Comparison of ENCODE assay signal across 28 mouse cellular contexts in genomic region chr17:46101906-46102305, GRCm38 (mm10). TPM values are rescaled to one million over a fixed set of nuclear protein-coding genes. Genes with fewer than 3 reads are reported as not detected.
DNase-seq lines count a peak whose midpoint lies in the region; ATAC-seq and TF ChIP-seq lines count a peak whose summit lies in the region.
"Had no signal": no experiment of that assay in that cellular context is flagged by ENCODE, and none has a peak within 500 bp of the region (broad histone marks: within the 10 kb centered on the region; RNA-seq: fewer than 3 reads in every experiment).

No protein-coding gene starts in this region.

- H3K9me3 ChIP-seq in hindbrain, embryonic 10.5 days: no peaks in the 10 kb centered on the region
- no peaks in the 10 kb centered on the region for H3K9me3 ChIP-seq in hindbrain, embryonic 13.5 days
- H3K9me3 ChIP-seq in kidney, embryonic 16.5 days (ENCODE audit: low read length): no peaks in the 10 kb centered on the region
- no peaks in the 10 kb centered on the region for H3K9me3 ChIP-seq in kidney, embryonic 15.5 days (replicated peaks)
- H3K9me3 ChIP-seq in E14TG2a.4 (ENCODE audit: low read length): no peaks in the 10 kb centered on the region
- H3K9me3 ChIP-seq in embryonic facial prominence, embryonic 13.5 days: no peaks in the 10 kb centered on the region
- no peaks in the 10 kb centered on the region for H3K9me3 ChIP-seq in liver, postnatal 0 days (ENCODE audit: low read length)
- H3K9me3 ChIP-seq: heart, embryonic 12.5 days; limb, embryonic 15.5 days; liver, embryonic 13.5 days; lung, embryonic 15.5 days; midbrain, embryonic 12.5 days; neural tube, embryonic 12.5 days had no signal

- H3K36me3 ChIP-seq in hindbrain, embryonic 10.5 days: no peaks in the 10 kb centered on the region
- no peaks in the 10 kb centered on the region for H3K36me3 ChIP-seq in hindbrain, embryonic 13.5 days
- no peaks in the 10 kb centered on the region for H3K36me3 ChIP-seq in kidney, embryonic 16.5 days (ENCODE audit: insufficient read depth, low read length)
- H3K36me3 ChIP-seq in kidney, embryonic 15.5 days: no peaks in the 10 kb centered on the region
- no peaks in the 10 kb centered on the region for H3K36me3 ChIP-seq in E14TG2a.4 (ENCODE audit: insufficient read depth, low read length)
- no peaks in the 10 kb centered on the region for H3K36me3 ChIP-seq in embryonic facial prominence, embryonic 13.5 days
- H3K36me3 ChIP-seq in liver, postnatal 0 days (replicated peaks; ENCODE audit: insufficient read depth, low read length): no peaks in the 10 kb centered on the region
- H3K36me3 ChIP-seq: heart, embryonic 12.5 days; limb, embryonic 15.5 days; liver, embryonic 13.5 days; lung, embryonic 15.5 days; midbrain, embryonic 12.5 days; neural tube, embryonic 12.5 days had no signal

- H3K9ac ChIP-seq in hindbrain, embryonic 13.5 days: no peak overlapping the region
- H3K9ac ChIP-seq in kidney, embryonic 16.5 days (replicated peaks; ENCODE audit: low read length): no peak overlapping the region
- no peak overlapping the region for H3K9ac ChIP-seq in kidney, embryonic 15.5 days
- H3K9ac ChIP-seq in embryonic facial prominence, embryonic 13.5 days: 0 out of 2 replicates have a peak overlapping the region, but pooled peaks have one; percentile 27
- no peak overlapping the region for H3K9ac ChIP-seq in liver, postnatal 0 days (replicated peaks)
- H3K9ac ChIP-seq: heart, embryonic 12.5 days; limb, embryonic 15.5 days; liver, embryonic 13.5 days; lung, embryonic 15.5 days; midbrain, embryonic 12.5 days; neural tube, embryonic 12.5 days had no signal

- TF ChIP-seq CTCF in E14TG2a.4 (conservative IDR thresholded peaks at IDR 0.05; ENCODE audit: low read length): 0 out of 2 replicates have a peak, but pooled peaks have one; percentile 2
- TF ChIP-seq CTCF in liver, postnatal 0 days (IDR thresholded peaks at IDR 0.05; ENCODE audit: low read depth): no peak

- no peaks in the 10 kb centered on the region for H3K27me3 ChIP-seq in hindbrain, embryonic 10.5 days (ENCODE audit: insufficient read depth, poor library complexity, severe bottlenecking)
- H3K27me3 ChIP-seq in hindbrain, embryonic 13.5 days: peaks cover 6% of the 10 kb centered on the region; the same call in 1 of the 2 replicates
- no peaks in the 10 kb centered on the region for H3K27me3 ChIP-seq in kidney, embryonic 16.5 days (ENCODE audit: insufficient read depth, low read length)
- no peaks in the 10 kb centered on the region for H3K27me3 ChIP-seq in kidney, embryonic 15.5 days
- peaks cover 19% of the 10 kb centered on the region for H3K27me3 ChIP-seq in E14TG2a.4 (ENCODE audit: insufficient read depth, low read length)
- H3K27me3 ChIP-seq in embryonic facial prominence, embryonic 13.5 days: no peaks in the 10 kb centered on the region
- H3K27me3 ChIP-seq in liver, postnatal 0 days (ENCODE audit: insufficient read depth, low read length): no peaks in the 10 kb centered on the region
- H3K27me3 ChIP-seq: heart, embryonic 12.5 days; limb, embryonic 15.5 days; lung, embryonic 15.5 days; neural tube, embryonic 12.5 days had no signal

- no peak for DNase-seq in hindbrain, embryonic 10.5 days (ENCODE audit: low spot score)
- no peak for DNase-seq in liver, postnatal 0 days
- DNase-seq: adrenal gland, postnatal 25 days; cerebellum, adult 11-12 months; cerebellum, adult 9-11 months; heart, adult 2 months; heart, postnatal 4 days; kidney, adult 2 months; kidney, postnatal 4 days; layer of hippocampus, postnatal 36 days; left cerebral cortex, postnatal 4 days; liver, embryonic 13.5 days; thymus, postnatal 14 days had no signal

- peak overlapping the region; percentile 1; the same call in 1 of the 2 replicates for H3K27ac ChIP-seq in hindbrain, embryonic 10.5 days
- no peak overlapping the region for H3K27ac ChIP-seq in hindbrain, embryonic 13.5 days
- peak overlapping the region; percentile 65 for H3K27ac ChIP-seq in kidney, embryonic 16.5 days (ENCODE audit: low read length)
- no peak overlapping the region for H3K27ac ChIP-seq in kidney, embryonic 15.5 days
- H3K27ac ChIP-seq in embryonic facial prominence, embryonic 13.5 days: peak overlapping the region; percentile 28; the same call in 1 of the 2 replicates
- H3K27ac ChIP-seq in liver, postnatal 0 days (ENCODE audit: low read depth): no peak overlapping the region
- H3K27ac ChIP-seq: heart, adult 2 months; hindbrain, postnatal 0 days; limb, embryonic 15.5 days; liver, embryonic 13.5 days; lung, embryonic 15.5 days; midbrain, embryonic 12.5 days; neural tube, embryonic 12.5 days had no signal

- peaks cover 15% of the 10 kb centered on the region for H3K4me1 ChIP-seq in hindbrain, embryonic 10.5 days (replicated peaks)
- peaks cover 4% of the 10 kb centered on the region for H3K4me1 ChIP-seq in hindbrain, embryonic 13.5 days (replicated peaks)
- H3K4me1 ChIP-seq in kidney, embryonic 16.5 days (ENCODE audit: insufficient read depth, low read length): peaks cover 27% of the 10 kb centered on the region
- H3K4me1 ChIP-seq in kidney, embryonic 15.5 days: peaks cover 32% of the 10 kb centered on the region
- peaks cover 10% of the 10 kb centered on the region for H3K4me1 ChIP-seq in E14TG2a.4 (replicated peaks; ENCODE audit: low read depth, low read length)
- H3K4me1 ChIP-seq in embryonic facial prominence, embryonic 13.5 days: peaks cover 34% of the 10 kb centered on the region
- H3K4me1 ChIP-seq in liver, postnatal 0 days (ENCODE audit: insufficient read depth): peaks cover 8% of the 10 kb centered on the region
- H3K4me1 ChIP-seq: midbrain, embryonic 12.5 days; neural tube, embryonic 12.5 days had no signal

- no peak for ATAC-seq in hindbrain, embryonic 13.5 days (ENCODE audit: low FRiP score)
- no peak for ATAC-seq in kidney, embryonic 16.5 days (ENCODE audit: low FRiP score, low TSS enrichment)
- ATAC-seq in kidney, embryonic 15.5 days (replicated peaks; ENCODE audit: low FRiP score): no peak
- ATAC-seq in embryonic facial prominence, embryonic 13.5 days (ENCODE audit: insufficient number of reproducible peaks, insufficient read depth, low FRiP score, low TSS enrichment, low read depth): no peak
- no peak for ATAC-seq in liver, postnatal 0 days
- no peak for ATAC-seq in CD4-positive, CD25-positive, alpha-beta regulatory T cell, adult 4 months
- ATAC-seq: forebrain, embryonic 16.5 days; hindbrain, postnatal 0 days had no signal

- WGBS in hindbrain, embryonic 10.5 days: 74% methylated on average over 9 of the region's 9 CpGs
- WGBS in hindbrain, embryonic 13.5 days: 79% methylated on average over 9 of the region's 9 CpGs
- WGBS in kidney, embryonic 16.5 days: 46% methylated on average over 9 of the region's 9 CpGs
- 48% methylated on average over 9 of the region's 9 CpGs for WGBS in kidney, embryonic 15.5 days
- WGBS in embryonic facial prominence, embryonic 13.5 days: 30% methylated on average over 9 of the region's 9 CpGs
- WGBS in liver, postnatal 0 days (ENCODE audit: insufficient replicate concordance): 86% methylated on average over 9 of the region's 9 CpGs

- no peak overlapping the region for H3K4me2 ChIP-seq in hindbrain, embryonic 13.5 days
- H3K4me2 ChIP-seq in kidney, embryonic 16.5 days (replicated peaks; ENCODE audit: low read depth, low read length): no peak overlapping the region
- no peak overlapping the region for H3K4me2 ChIP-seq in kidney, embryonic 15.5 days
- no peak overlapping the region for H3K4me2 ChIP-seq in embryonic facial prominence, embryonic 13.5 days
- H3K4me2 ChIP-seq in liver, postnatal 0 days (ENCODE audit: low read depth, low read length): no peak overlapping the region
- H3K4me2 ChIP-seq: heart, embryonic 12.5 days; limb, embryonic 15.5 days; liver, embryonic 13.5 days; lung, embryonic 15.5 days; midbrain, embryonic 12.5 days; neural tube, embryonic 12.5 days had no signal

- no peak overlapping the region for H3K4me3 ChIP-seq in hindbrain, embryonic 10.5 days
- no peak overlapping the region for H3K4me3 ChIP-seq in hindbrain, embryonic 13.5 days
- no peak overlapping the region for H3K4me3 ChIP-seq in kidney, embryonic 16.5 days (ENCODE audit: low read length)
- H3K4me3 ChIP-seq in kidney, embryonic 15.5 days (replicated peaks): no peak overlapping the region
- no peak overlapping the region for H3K4me3 ChIP-seq in E14TG2a.4 (replicated peaks; ENCODE audit: low read length)
- no peak overlapping the region for H3K4me3 ChIP-seq in embryonic facial prominence, embryonic 13.5 days
- no peak overlapping the region for H3K4me3 ChIP-seq in liver, postnatal 0 days (ENCODE audit: low read depth, low read length)
- H3K4me3 ChIP-seq: erythroblast, embryonic 14.5 days; heart, adult 2 months; heart, embryonic 12.5 days; limb, embryonic 15.5 days; liver, embryonic 13.5 days; lung, embryonic 15.5 days; midbrain, embryonic 12.5 days; myocyte; neural tube, embryonic 12.5 days had no signal

- no peak for TF ChIP-seq EP300 in liver, postnatal 0 days (IDR thresholded peaks at IDR 0.05; ENCODE audit: low read depth)

RNA-seq across cellular contexts. Expression of gene Mrps18a, which starts 8.9 kb away (rescaled TPM):
- polyA plus RNA-seq in hindbrain, embryonic 10.5 days (2016; fragmentation: Nextera tagmentation; extraction: Ambion mirVana): 148 and 151 TPM in 2 replicates
- 147 and 149 TPM in 2 replicates for polyA plus RNA-seq in hindbrain, embryonic 13.5 days (2015; fragmentation: Nextera tagmentation; extraction: Ambion mirVana)
- polyA plus RNA-seq in kidney, embryonic 16.5 days (2015; fragmentation: Nextera tagmentation; extraction: Ambion mirVana): 159 and 162 TPM in 2 replicates
- polyA plus RNA-seq in kidney, embryonic 15.5 days (2015; fragmentation: Nextera tagmentation; extraction: Ambion mirVana): 154 and 155 TPM in 2 replicates
- polyA plus RNA-seq in embryonic facial prominence, embryonic 13.5 days (2015; fragmentation: Nextera tagmentation; extraction: Ambion mirVana): 126 and 152 TPM in 2 replicates
- 52.0 and 55.6 TPM in 2 replicates for polyA plus RNA-seq in liver, postnatal 0 days (2015; fragmentation: Nextera tagmentation; extraction: Ambion mirVana)
- 100 to 1,000 TPM; 112 to 139 TPM for polyA plus RNA-seq in CD4-positive, CD25-positive, alpha-beta regulatory T cell, adult 4 months (2017; shearing (Covaris generic))

RNA-seq across cellular contexts. Expression of gene Rsph9, which starts 42.1 kb away (rescaled TPM):
- 14.5 and 20.5 TPM in 2 replicates for polyA plus RNA-seq in hindbrain, embryonic 10.5 days (2016; fragmentation: Nextera tagmentation; extraction: Ambion mirVana)
- 31.6 and 33.8 TPM in 2 replicates for polyA plus RNA-seq in hindbrain, embryonic 13.5 days (2015; fragmentation: Nextera tagmentation; extraction: Ambion mirVana)
- 15.1 and 16.5 TPM in 2 replicates for polyA plus RNA-seq in kidney, embryonic 16.5 days (2015; fragmentation: Nextera tagmentation; extraction: Ambion mirVana)
- 11.7 and 12.1 TPM in 2 replicates for polyA plus RNA-seq in kidney, embryonic 15.5 days (2015; fragmentation: Nextera tagmentation; extraction: Ambion mirVana)
- 10.6 and 11.7 TPM in 2 replicates for polyA plus RNA-seq in embryonic facial prominence, embryonic 13.5 days (2015; fragmentation: Nextera tagmentation; extraction: Ambion mirVana)
- polyA plus RNA-seq in liver, postnatal 0 days (2015; fragmentation: Nextera tagmentation; extraction: Ambion mirVana): 1.7 and 1.8 TPM in 2 replicates
- polyA plus RNA-seq in CD4-positive, CD25-positive, alpha-beta regulatory T cell, adult 4 months (2017; shearing (Covaris generic)): 1 to 10 TPM; 2.1 to 2.7 TPM
- polyA plus RNA-seq: erythroblast, embryonic 14.5 days had no signal

RNA-seq across cellular contexts. Expression of gene Mad2l1bp, which starts 51.4 kb away (rescaled TPM):
- 38.7 and 38.9 TPM in 2 replicates for polyA plus RNA-seq in hindbrain, embryonic 10.5 days (2016; fragmentation: Nextera tagmentation; extraction: Ambion mirVana)
- 27.5 and 28.4 TPM in 2 replicates for polyA plus RNA-seq in hindbrain, embryonic 13.5 days (2015; fragmentation: Nextera tagmentation; extraction: Ambion mirVana)
- polyA plus RNA-seq in kidney, embryonic 16.5 days (2015; fragmentation: Nextera tagmentation; extraction: Ambion mirVana): 39.9 and 41.2 TPM in 2 replicates
- polyA plus RNA-seq in kidney, embryonic 15.5 days (2015; fragmentation: Nextera tagmentation; extraction: Ambion mirVana): 37.5 and 39.2 TPM in 2 replicates
- polyA plus RNA-seq in embryonic facial prominence, embryonic 13.5 days (2015; fragmentation: Nextera tagmentation; extraction: Ambion mirVana): 32.7 and 36.9 TPM in 2 replicates
- 25.0 and 25.3 TPM in 2 replicates for polyA plus RNA-seq in liver, postnatal 0 days (2015; fragmentation: Nextera tagmentation; extraction: Ambion mirVana)
- polyA plus RNA-seq in CD4-positive, CD25-positive, alpha-beta regulatory T cell, adult 4 months (2017; shearing (Covaris generic)): 10 to 100 TPM; 58.5 to 68.1 TPM

RNA-seq across cellular contexts. Expression of gene Gtpbp2, which starts 58.9 kb away (rescaled TPM):
- polyA plus RNA-seq in hindbrain, embryonic 10.5 days (2016; fragmentation: Nextera tagmentation; extraction: Ambion mirVana): 32.6 and 37.8 TPM in 2 replicates
- 44.9 and 47.2 TPM in 2 replicates for polyA plus RNA-seq in hindbrain, embryonic 13.5 days (2015; fragmentation: Nextera tagmentation; extraction: Ambion mirVana)
- polyA plus RNA-seq in kidney, embryonic 16.5 days (2015; fragmentation: Nextera tagmentation; extraction: Ambion mirVana): 44.8 and 51.2 TPM in 2 replicates
- polyA plus RNA-seq in kidney, embryonic 15.5 days (2015; fragmentation: Nextera tagmentation; extraction: Ambion mirVana): 36.8 and 44.4 TPM in 2 replicates
- 45.4 and 49.0 TPM in 2 replicates for polyA plus RNA-seq in embryonic facial prominence, embryonic 13.5 days (2015; fragmentation: Nextera tagmentation; extraction: Ambion mirVana)
- polyA plus RNA-seq in liver, postnatal 0 days (2015; fragmentation: Nextera tagmentation; extraction: Ambion mirVana): 23.4 and 27.5 TPM in 2 replicates
- polyA plus RNA-seq in CD4-positive, CD25-positive, alpha-beta regulatory T cell, adult 4 months (2017; shearing (Covaris generic)): 10 to 100 TPM; 56.9 to 90.1 TPM

Comparison
In these comparisons a context has a peak if more than half of its experiments do, and no peak if none do; other contexts are left out.
1. H3K27ac ChIP-seq: peak in hindbrain, embryonic 10.5 days (single experiment), kidney, embryonic 16.5 days (single experiment) and embryonic facial prominence, embryonic 13.5 days (single experiment); none in hindbrain, embryonic 13.5 days (single experiment), kidney, embryonic 15.5 days (single experiment) and liver, postnatal 0 days (single experiment).